Mouse (Mus musculus) spleen, postnatal 0 days (tissue): ENCODE results near the gene Olfr432. TPM values are rescaled to one million over a fixed set of nuclear protein-coding genes. Genes with fewer than 3 reads are reported as not detected.

Source experiments
- polyA plus RNA-seq: library from polyadenylated mRNA; unstranded; fragments of >200 nt; fragmentation: Nextera tagmentation; extraction: Ambion mirVana; gene quantifications from 2 replicates; pipeline ENCODE4 v1.2.1, GENCODE M21; 2015

Gene Olfr432
- not detected in 2 replicates for polyA plus RNA-seq

DNA sequence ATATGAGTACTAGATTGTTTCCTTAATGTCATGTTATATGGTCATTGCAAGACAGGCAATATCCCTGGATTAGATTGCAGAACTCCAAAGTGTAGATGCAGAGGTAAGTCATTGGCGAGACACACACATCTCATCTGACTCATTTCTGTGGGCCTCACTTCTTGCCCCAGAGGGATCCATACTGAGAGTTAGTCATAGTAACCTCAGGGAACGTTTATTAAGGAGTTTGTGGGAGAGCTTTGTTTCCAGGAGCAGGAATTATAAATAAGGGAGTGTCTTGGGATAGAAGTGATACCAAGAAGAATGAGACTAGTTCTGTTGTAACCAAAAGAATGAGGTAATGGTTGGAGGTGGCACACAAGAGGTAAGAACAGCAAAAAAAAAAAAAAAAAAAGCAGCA is at the start of gene Olfr432:
TSS of gene Olfr432 (plus strand) at position 313 of the 400 bp plus-strand sequence.

GRCm38 (mm10) chr1:174031698-174032097 is 17.3 kb upstream of the Olfr432 start, which contains the start of gene Ifi205:
Gene Ifi205, minus strand, starts transcription at chr1:174031810.

DNA sequence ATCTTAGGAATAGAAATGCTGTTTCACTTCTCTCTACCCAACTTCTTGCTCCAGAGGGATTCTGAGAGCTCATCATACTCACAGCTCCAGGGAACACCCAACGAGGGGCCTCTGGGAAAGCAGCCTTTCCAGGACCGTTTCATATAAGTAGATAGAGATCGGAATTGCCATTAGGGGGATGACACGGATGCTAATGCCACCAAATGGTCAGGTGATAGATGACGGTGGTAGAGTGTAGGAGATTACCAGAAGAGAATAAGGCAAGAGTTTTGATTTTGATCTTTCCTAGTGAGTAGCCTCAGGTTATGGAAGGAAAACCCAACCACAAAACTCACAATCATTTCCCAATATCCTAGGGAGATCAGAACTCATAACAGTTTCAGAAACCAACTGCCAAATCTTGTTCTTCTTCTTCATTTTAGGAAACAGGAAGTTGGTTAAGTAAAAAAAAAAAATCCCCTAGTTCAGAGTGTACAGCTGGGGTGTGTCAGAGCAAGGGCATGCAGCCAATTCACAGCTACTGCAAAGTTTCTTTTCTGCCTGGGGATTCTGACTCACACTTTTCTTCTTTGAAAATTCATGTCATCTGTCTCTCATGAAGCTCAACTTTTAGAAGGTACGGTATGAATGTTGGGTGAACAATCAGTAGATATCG is 8.4 kb upstream of the Olfr432 start, which contains the start of gene Olfr433:
TSS of gene Olfr433 (plus strand) at position 183 of the 655 bp plus-strand sequence.

DNA sequence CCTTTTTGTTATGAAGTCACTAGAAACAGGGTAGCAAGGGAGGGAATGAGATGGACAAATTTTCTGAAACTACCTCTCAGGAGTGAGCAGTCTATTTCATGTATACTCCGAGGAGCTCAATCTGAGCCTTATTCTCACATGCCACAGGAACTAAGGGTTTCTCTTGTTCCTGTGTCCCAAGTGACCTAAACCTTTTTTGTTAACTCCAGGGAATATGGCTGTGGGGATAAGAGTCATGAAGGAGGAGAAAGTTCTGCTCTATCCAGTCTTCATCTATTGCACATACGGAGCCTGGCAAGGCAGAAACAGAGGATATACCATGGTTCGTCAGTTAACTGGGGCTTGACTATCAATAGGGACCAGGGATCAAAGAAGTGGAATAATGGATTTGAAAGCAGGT is 17.3 kb downstream of the Olfr432 start, which contains the start of gene Olfr430:
TSS of gene Olfr430 (plus strand) at position 301 of the 400 bp plus-strand sequence.

GRCm38 (mm10) chr1:174084031-174084430 is 35.0 kb downstream of the Olfr432 start, which contains the start of gene Olfr429:
Gene Olfr429, plus strand, starts transcription at chr1:174084331.

GRCm38 (mm10) chr1:174096591-174096990 is 47.6 kb downstream of the Olfr432 start, which contains the start of gene Olfr427:
Gene Olfr427, plus strand, starts transcription at chr1:174096891.

Other genes starting within 250 kb of the Olfr432 start
- 3.1 and 5.0 TPM in 2 replicates for gene Ifi211, start 136.2 kb upstream of the Olfr432 start, polyA plus RNA-seq
- gene Mndal, start 106.7 kb upstream of the Olfr432 start, polyA plus RNA-seq = 14.2 and 25.4 TPM in 2 replicates
- 9.3 and 17.2 TPM in 2 replicates for gene Ifi203, start 106.5 kb upstream of the Olfr432 start, polyA plus RNA-seq
- not detected in 2 replicates for gene Ifi202b, start 66.5 kb upstream of the Olfr432 start, polyA plus RNA-seq
- 2.0 and 5.2 TPM in 2 replicates for gene Ifi205, start 17.4 kb upstream of the Olfr432 start, polyA plus RNA-seq
- gene Olfr433, start 8.5 kb upstream of the Olfr432 start, polyA plus RNA-seq = 0.24 and 0.26 TPM in 2 replicates
- not detected in 2 replicates for gene Olfr430, start 17.4 kb downstream of the Olfr432 start, polyA plus RNA-seq
- not detected in 2 replicates for gene Olfr429, start 35.1 kb downstream of the Olfr432 start, polyA plus RNA-seq
- gene Olfr427, start 47.7 kb downstream of the Olfr432 start, polyA plus RNA-seq = not detected in 2 replicates
- not detected in 2 replicates for gene Olfr231, start 72.0 kb downstream of the Olfr432 start, polyA plus RNA-seq
- gene Olfr424, start 82.3 kb downstream of the Olfr432 start, polyA plus RNA-seq = 0.08 TPM in 1 of 2 replicates, not detected in the other
- 0.24 and 0.75 TPM in 2 replicates for gene Olfr420, start 106.4 kb downstream of the Olfr432 start, polyA plus RNA-seq
- 20.5 and 22.8 TPM in 2 replicates for gene Spta1, start 123.6 kb downstream of the Olfr432 start, polyA plus RNA-seq
- 0.25 and 0.30 TPM in 2 replicates for gene Olfr419, start 202.9 kb downstream of the Olfr432 start, polyA plus RNA-seq